Mouse (Mus musculus) kidney, adult 9 months (tissue): ENCODE results near the gene Bmf.
A peak's percentile ranks its signal among the peaks of the same experiment; 100 is the strongest.

Experiments
- DNase-seq: peaks from one replicate; pipeline ENCODE4 v3.0.0; 2022

The Bmf gene

DNA sequence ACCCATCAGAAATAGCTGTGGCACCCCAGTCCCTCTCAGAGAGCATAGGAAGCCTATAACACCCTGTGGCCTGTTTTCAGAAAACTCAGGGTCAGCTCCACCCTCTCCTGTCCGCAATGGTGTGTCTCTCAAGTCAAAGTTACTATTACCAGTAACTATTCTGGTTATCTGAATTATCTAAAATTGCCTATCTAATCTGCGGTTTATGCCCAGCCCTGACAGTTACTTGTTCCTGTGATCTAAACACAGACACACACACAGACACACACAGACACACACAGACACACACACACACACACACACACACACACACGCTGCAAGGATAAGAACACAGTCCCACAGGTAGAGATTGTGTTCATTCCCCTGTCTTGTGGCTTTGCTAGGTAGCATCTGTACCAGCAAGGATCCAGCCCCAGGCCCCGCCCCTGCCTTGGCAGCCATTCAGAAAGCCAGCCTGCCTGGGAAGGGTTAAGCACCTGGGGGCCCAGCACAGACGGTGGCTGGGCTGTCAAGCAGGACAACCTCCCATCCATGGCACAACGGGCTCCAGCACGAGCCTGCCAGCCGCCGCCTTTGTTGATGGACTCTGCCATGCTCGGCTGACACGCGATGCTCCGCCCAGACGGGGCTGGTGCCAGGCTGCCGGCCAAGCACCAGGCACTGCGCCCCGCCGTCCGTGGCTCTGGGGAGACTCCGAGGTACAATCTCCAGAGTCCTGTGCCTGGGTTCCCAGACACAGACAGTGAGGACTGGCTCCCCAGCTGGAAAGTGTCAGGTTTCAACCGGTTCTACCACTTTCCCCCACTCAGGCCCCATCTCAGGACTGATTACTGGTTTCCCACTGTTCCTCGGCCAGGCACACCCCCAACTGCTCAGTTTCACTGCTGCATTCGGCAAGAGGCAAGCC lies 5.3 kb downstream of the Bmf start:
- DNase-seq: peak; percentile 96

DNA sequence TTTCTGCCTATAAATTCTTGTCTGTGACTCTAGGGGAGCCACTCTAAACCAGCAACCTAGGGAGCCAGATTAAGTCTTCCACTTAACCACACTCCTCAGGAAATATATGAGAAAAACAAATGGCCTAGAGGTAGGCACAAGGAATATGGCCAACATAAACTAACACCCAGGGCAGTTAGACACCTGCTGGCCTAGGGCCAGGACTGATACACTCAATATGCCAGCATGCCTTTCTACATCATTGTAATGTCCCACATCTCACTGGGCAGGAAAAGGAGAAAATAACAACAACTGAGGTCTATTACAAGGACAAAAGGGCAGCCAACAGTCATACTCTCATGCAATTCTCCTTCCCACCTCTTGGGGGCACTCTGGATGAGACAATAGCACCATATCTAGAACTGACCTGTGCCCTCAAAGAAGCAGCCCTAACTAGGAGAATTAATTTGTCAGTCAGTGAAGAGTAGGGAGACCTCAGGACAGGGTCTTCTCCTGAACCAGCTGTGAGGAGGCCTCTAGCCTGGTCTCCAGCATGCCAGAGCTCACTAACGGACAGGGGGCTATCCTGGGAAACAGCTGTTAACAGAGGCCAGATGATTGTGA lies 6.4 kb downstream of the Bmf start:
- DNase-seq: peak; percentile 35

DNA sequence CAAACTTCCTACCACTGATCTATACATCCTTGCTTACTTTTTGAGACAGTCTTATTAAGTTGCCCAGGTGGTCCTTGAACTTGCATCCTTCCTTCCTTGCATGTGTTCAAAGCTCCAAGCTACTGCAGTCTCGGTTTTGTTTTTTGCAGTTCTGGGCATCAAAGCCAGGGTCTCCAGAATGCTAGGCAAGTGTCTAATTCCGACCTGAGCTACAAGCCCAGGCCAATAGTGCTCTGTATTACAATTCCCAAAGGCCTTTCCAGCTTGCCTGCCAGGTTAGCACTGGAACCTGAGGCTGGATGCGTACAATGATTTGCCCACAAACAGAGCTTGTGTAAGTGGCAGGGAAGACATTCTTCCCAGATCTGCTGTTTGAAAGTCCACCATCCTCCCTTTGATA lies 7.8 kb downstream of the Bmf start:
- no peak for DNase-seq

DNA sequence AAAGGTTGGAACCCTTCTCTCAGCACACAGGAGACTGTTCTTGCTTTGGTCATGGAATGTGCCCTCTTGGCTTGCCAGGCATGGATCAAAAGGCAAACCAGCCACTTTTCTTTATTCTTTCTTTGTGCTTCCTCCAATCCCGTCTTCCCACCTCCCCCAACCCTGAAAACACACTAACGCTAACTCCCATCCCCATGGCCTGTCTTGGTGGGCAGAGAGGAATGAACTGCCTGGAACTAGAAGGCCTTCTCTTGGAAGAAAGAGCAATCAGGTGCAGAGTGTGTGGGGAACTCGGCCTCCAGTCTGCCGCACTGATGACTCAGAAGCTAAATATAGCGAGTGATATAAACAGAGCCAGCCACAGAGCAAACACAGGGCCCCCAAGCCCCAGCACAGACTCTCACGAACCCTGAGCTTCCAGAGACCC lies 8.8 kb downstream of the Bmf start:
- peak; percentile 59 for DNase-seq

DNA sequence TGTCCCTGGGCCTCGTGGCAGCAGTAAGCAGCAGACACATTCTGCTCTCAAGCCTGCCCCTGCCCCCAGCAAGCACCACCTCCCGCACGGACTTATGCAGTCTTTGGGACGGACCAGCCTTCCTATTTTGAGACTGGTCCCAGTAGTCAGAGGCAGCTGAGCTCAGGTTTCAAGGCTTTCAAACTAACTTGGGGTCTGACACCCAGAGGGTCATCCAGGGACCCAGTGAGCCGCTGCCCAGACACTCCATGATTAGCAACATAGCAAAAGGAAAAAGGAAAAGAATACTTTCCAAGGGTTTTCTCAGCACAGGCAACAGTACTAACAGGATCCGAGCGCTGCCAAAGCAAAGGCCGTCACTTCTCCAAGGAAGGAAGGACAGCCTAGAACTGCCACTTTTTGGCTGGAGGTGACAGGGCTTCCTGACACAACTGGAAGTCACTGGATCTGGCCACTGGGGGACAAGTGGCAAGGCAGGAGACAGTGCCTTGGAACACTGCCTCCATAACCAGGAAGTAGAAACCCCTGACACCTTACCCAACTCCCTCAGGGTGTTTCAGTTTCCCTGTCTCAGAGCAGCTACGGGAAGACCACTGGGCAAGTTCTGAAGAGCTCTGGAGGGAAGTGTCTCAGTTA lies 9.5 kb downstream of the Bmf start:
- DNase-seq: peak; percentile 73

DNA sequence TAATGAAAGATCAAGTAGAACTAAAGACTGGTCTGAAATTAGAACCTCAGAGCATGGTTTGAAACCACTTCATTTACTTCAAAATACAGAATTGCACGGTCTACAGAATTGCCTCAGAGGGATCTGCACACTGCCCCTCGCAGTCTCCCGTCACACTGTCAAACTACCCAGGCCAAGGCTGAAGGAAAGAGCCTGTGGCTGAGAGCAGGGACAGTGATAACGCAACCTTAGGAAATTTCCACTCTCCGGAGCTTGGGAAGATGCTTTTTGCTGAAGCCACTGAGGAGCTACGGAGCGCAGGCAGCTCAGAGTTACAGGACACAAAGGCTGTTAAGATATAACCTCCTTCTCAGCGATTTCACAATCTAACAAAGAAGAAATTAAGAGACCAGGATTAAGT lies 10.4 kb downstream of the Bmf start:
- DNase-seq: no peak

DNA sequence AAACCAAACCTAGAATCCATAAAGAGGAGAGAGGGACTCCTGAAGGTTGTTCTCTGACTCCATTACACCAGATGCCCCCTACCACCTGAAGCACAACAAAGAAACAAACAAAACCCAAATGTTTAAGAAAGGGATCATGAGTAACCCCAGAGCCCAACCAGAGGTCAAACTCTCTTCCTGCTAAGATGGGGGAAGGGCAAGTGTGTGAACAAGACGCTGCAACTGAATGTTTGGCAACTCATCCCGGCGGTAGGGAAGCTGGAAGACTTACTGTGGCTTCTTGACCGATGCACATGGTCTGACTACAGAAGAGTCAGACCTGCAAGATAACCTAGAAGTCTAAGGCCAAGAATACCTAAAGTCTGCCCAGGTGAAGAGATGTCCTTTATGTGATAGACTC lies 12.3 kb downstream of the Bmf start:
- DNase-seq: peak; percentile 33

DNA sequence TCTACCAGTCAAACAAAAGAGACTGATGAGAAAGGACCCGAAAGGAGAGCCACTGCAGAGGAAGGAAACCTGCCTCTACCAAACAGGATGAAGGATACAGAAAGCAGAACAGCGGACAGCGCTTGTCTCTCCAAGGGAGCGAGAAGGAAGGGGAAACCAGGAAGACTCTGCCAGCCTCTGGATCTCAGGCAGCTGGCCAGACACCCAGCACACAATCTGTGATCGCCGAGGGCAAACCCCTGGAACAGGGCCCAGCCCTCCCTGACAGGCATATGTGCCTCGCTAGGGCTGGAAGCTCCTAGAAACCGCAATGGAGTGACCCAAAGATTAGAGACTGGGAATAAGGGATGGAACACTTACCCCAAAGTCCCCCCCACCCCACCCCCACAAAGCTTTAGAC lies 12.9 kb downstream of the Bmf start:
- DNase-seq: peak; percentile 57

DNA sequence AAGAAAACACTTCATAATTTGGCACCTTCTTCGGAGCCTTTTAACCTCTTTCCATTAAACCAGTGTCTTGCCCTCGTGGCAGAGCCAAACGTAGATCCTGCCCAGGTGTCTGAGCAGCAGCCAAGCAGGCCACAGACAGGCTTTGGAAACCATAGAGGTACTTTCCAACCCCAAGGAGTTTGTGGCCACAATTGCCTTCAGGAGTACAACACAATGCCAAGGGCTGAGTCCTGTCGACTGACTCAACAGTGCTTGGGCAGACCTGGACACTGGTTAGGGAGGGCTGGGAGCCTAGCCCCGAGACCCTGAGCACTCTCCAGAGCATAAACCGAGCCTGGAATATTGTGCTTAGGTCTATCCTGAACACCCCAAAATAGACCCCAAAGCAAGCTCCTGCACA lies 13.4 kb downstream of the Bmf start:
- no peak for DNase-seq

DNA sequence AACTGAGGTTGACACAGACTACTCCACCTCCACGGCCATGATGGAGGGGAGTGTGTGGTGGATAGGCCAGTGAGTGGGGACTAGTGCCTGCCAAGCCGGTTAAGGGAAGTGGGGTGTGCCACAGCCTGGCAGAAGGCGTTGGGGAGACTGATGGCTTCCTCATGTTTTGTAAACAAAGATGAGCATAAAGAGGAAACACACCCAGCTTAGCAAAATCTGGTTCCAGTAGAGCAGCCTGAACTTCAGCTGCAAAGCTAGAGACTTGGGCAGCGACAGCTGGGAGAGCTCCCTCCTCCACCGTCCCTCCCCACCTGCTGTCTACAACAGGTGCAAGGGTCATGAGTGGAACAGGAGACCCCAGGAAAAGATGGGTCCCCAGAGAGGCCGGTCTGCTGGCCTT lies 15.5 kb downstream of the Bmf start:
- peak; percentile 42 for DNase-seq

DNA sequence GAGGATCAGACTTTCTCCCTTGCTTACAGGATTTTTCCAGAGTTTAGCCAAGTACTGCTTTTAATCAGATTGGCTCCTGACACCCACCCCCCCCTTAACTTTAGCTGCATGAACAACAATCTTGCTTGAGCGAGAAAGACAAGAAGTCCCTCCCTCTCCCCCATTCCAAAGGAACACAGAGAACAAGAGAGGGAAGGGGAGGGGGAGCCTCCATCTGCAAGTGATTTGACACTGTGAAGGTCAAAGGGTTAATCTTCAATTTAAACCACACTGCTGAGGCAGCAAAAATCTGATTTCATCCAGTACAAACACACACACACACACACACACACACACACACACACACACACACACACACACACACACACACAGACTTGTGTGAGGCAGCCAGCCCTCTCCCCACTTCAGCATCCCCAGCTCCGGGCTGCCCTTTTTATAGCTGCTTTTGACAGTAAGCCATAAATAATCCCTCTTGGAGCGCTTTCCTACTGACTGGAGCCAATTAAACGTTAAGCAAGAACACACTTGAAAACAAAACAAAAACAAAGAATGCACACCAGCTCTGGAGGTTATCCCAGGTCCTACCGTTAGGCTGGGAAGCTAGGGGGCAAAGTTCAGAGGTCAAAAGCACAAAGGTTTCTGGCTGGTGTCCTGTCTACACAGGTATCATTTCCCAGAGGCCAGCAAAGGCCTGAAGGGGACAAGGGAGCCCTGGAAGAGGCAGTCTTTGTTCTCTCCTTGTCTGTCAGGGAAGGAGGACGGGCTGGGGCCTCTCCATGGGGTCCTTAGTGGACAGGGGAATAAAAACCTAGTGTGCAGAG lies 16.4 kb downstream of the Bmf start:
- peak; percentile 81 for DNase-seq

DNA sequence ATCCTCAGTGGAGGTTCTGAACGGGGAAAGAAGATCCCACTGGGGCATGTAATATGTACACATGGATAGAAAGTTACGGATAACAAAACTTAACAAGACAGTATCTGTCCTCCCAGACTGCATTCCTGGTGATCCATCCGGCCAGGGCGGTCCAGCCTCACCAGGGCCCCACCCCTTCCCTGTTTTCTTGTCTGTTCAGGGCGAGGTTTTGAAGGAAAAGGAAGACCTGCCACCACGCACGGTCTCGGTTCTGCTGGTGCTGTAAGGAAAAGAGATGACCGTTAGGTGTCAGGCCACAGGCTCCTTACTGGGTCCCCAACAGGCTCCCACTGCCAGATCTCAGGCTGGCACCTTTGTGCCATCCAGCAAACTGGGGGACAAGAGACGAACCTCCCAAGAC lies 17.1 kb downstream of the Bmf start:
- DNase-seq: peak; percentile 51

DNA sequence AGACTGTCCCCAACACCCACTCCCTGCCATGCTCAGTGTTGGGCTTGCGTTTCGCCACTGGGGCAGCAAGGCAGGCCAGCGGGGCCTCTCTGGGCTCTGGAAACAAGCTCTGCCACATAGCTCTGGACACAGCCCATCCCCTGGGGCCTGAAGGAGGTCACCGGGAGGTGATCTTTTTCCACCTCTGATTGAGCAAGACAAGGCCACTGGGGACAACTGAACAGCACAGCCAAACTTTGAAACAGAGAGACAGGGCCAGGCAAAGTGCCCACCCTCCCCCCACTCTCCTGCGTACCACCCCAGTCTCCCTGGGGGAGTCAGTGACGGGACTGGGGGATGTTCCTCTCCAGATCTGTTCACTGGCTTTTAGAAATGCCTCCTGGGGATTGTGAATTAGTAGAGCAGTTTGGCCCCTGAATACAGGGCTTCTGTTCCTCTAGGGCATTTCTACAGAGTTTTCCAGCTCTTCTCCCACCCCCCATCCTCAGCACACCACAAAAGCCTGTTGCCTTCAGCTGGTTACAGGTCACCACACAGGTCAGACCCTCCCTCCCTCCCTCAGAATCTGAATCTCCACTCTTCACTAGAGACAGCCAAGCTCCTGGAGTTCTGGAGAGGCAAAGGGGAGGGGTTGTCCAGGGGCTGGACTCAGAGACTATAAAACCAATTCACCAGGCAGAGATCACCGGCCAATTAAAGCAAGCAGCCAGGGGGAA lies 19.9 kb downstream of the Bmf start:
- DNase-seq: peak; percentile 87

DNA sequence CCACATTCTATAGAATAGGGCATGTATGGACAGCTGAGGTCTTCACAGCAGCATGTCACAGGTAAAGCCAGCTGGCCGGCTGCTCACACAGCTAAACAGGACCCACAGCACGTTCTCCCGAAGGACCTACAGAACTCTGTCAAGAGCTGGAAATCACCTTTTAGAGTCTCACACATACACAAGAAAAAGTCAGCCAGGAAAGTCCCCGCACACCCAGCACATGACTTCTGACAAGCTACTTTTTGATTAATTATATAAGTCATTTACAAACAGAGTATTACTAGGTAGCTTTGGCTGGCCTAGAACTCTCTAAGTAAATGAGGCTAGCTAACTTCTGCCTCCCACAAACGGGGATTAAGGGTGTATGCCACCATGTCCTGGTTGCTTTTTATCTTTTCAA lies 22.9 kb downstream of the Bmf start:
- no peak for DNase-seq

DNA sequence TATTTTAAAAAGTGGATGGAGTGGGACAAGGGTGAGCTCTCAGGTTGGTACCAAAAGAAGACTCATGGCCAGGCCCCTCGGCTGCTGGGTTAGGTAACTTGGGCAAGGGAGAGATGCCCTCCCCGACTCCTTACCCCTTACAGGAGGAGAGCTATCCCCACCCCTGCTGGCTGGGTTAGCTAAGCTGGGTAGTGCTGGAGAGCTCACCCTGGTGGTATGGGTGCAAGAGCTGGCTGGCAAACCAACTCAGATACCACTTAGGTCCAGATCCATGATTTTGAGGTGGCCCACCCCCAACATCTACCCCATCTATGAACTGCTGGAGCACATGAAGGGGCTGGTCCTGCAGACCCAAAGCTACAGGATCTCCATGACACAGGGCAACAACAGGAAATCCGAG lies 24.7 kb downstream of the Bmf start:
- no peak for DNase-seq

DNA sequence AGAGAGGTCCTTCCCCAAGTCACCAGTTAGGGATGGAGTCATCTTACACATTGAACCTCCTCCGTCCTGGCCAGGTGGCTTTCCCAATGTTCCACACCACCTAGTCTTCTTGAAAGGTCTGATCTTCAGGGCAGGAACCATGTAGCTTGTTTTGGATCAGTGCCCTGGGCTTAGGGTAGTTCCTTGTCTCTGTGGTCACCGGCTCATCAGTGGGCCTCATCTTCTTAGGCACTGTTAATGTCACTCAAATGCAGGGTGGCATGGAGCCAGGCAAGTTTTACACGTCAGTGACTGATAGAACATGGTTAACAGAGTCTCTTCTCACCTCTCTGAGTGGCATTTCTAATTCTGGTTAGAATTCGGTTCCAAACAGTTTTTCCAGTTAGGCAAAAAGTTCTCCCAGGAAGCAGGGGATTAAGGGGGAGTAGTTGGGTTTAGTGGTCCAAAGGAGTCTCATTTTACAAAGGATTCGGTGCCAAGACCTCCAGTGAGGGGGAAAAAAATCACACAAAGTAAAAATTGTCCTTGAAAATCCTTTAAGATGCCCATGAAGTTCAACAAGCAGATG lies 26.2 kb downstream of the Bmf start:
- DNase-seq: peak; percentile 38

DNA sequence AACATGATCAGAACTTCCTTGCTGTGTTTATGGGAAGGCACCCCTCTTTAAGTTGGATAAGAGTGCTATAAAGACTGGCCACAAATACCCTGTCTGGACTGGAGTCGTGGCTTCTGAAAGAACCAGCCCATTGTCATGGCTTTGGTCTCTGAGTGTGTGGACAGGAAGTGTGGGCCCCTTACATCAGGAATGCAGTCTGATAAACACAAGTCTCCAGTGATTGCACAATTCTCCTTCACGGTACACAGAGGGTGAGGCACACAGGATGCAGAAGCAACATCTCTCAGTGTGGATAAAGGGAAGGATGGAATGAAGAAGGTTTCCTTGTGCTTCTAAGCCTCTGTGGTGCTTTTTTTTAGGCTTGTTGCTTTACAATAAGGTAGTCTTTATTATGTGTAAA lies 27.2 kb downstream of the Bmf start:
- peak; percentile 27 for DNase-seq

DNA sequence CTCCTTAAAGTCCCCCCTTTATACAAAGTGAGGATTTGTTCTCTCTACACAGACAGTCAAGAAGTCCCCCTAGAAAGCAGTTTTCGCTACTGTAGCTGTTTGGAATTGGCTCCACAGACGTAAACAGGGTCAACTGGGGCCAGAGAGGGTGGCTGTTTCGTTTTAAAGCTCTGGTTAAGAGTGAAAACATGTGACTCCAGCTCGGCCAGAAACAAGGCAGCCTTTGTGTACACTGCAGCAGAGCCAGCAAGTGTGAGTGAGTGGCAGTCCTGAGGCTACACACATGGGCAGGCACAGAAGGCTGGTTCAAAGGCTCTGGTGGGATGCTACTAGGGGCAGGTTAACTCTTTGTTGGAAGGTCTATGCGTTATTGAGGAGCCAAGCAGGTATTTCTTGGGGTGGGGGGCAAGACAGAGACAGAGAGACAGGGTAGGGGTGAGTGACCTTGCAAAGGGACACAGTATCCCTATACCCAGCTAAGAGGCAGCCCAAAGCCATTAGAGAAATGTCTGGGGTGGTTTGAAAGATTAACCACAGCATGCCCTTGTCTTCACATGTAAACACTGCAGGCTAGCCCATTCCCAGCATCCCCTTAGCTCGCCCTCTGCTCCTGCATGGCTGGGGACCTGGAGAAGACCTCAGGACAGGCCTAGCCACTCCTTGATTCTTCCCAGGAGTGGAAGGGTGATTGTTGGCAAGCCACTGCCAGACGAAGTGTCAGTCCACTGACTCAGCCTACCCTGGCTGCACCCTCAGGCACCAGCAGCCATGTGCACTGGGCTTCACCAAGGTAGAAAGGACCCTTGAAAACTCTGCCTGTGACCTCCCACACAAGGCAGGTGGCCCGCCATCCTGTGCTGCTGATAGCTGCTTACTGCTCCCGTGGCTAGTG lies 29.2 kb downstream of the Bmf start:
- peak; percentile 80 for DNase-seq

DNA sequence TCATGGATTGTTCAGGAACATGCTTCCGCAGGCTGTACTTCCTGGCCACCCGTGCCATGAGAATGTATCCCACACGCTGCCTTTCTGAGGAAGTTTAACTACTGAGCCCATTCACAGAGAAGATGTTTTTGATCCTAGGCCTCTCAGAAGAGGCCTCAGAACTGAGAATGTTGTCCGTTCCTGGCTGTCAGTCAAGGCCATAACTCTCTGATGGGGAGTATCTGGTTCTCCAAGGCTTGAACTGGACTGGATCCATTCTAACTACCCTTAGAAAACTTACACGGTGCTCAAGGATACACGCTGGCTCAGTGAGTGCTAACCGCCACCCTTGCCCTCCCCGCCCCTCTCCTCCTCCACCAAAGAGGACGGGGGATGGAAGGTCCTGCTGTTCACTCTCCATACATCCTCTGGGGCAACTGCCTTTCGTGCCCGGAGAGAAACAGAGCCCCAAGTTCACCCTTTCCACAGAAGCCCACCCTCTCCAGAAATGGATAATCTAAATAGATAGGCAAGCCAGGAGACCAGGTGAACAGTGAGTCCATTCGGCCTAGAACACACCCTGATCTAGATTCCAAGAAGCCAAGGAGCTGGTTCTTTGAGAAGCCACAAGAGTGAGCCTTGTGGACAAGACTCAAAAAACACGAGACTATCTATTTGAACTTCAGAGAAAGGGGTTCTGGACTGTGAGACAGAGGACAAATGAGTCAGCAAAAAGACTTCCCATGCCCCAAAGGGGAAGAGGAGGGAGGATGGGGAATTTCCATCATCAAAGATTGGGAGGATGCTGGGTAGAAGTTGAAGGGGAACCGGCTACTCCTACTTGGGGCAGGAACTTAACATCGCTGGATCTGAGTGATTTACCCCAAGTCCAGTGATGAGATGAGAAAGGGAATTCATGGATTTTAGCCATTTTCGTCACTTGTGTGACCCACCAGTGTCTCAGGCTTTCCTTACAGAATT lies 36.8 kb downstream of the Bmf start:
- DNase-seq: no peak
